Mouse (Mus musculus) lung, embryonic 14.5 days (tissue): ENCODE measurements around the gene Mbtps1. TPM values are rescaled to one million over a fixed set of nuclear protein-coding genes. Genes with fewer than 3 reads are reported as not detected.

ENCODE experiments used
- ATAC-seq: fragments of 200-750 bp; cut with Nextera tagmentation; 2 replicates; pipeline ENCODE4 v1.8.0; 2017; ENCODE audit warnings: mild to moderate bottlenecking, moderate TSS enrichment, moderate library complexity; ENCODE audit not compliant: insufficient read depth
- DNase-seq: peaks from one replicate; pipeline ENCODE4 v3.0.0-alpha.2; 2015
- H3K27ac ChIP-seq: fragments of 300-500 bp; sonication (generic); 2 replicates; pipeline ENCODE4 v1.5.1; 2014; ENCODE audit warnings: low read depth, mild to moderate bottlenecking, moderate library complexity
- H3K27me3 ChIP-seq: fragments of 300-500 bp; sonication (generic); 2 replicates; pipeline ENCODE4 v1.6.1; 2014; ENCODE audit warnings: low read length, control low read depth; ENCODE audit not compliant: insufficient read depth
- H3K36me3 ChIP-seq: fragments of 300-500 bp; sonication (generic); 2 replicates; pipeline ENCODE4 v1.6.1; 2014; ENCODE audit warnings: control low read depth; ENCODE audit not compliant: insufficient read depth
- H3K4me1 ChIP-seq: fragments of 300-500 bp; sonication (generic); 2 replicates; pipeline ENCODE4 v1.6.1; 2014; ENCODE audit warnings: antibody characterized with exemption, control low read depth; ENCODE audit not compliant: insufficient read depth
- H3K4me2 ChIP-seq: fragments of 300-500 bp; sonication (generic); 2 replicates; pipeline ENCODE4 v1.6.1; 2014; ENCODE audit warnings: mild to moderate bottlenecking
- H3K4me3 ChIP-seq: fragments of 300-500 bp; sonication (generic); 2 replicates; pipeline ENCODE4 v1.5.1; 2014; ENCODE audit warnings: low read depth, low read length
- H3K9ac ChIP-seq: fragments of 300-500 bp; sonication (generic); 2 replicates; pipeline ENCODE4 v1.6.1; 2014
- H3K9me3 ChIP-seq: fragments of 300-500 bp; sonication (generic); 2 replicates; pipeline ENCODE4 v1.6.1; 2016; ENCODE audit warnings: low read depth, low read length, control low read depth
- CTCF ChIP-seq: IDR thresholded peaks from 2 replicates; pipeline ENCODE4 v1.5.1; 2016; ENCODE audit warnings: antibody characterized with exemption, low read depth
- WGBS: fragments of 180-500 bp; shearing (Covaris S2); extraction: QIAGEN DNeasy Blood & Tissue Kit; methylation state at CpG from one replicate; pipeline ENCODE4 v1.1.7; 2014; 5-methylcytosine and 5-hydroxymethylcytosine counted together
- polyA plus RNA-seq: library from polyadenylated mRNA; unstranded; fragments of >200 nt; fragmentation: Nextera tagmentation; extraction: Ambion mirVana; gene quantifications from 2 replicates; pipeline ENCODE4 v1.2.1, GENCODE M21; 2014

The Mbtps1 gene
- polyA plus RNA-seq, 1 experiment from 2014 or later = 128 TPM

DNA sequence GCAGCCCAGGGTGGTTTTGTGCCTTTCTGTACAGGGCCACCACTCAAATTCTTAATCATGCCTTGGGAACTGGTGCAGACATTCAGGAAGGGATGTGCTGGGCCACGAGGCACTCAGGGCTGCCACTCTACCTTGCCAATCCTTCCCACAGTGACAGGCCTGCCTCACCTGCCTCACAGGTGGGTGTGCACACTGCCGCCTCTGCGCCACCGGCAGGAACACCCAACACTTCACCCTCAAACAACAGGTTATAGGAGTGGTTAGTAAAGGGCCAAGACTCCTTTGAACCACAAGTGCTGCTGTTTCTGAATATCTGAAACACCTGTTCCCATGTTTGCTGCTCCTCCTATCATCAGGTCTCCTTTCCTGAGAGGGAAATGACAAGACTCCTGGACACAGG, 13.9 kb upstream of the Mbtps1 start:
- ATAC-seq (no peak), DNase-seq (no peak)
- no peaks in the 10 kb centered on the region for H3K9me3 ChIP-seq
- no peaks in the 10 kb centered on the region for H3K4me1 ChIP-seq
- TF ChIP-seq CTCF = no peak
- whole genome bisulfite sequencing = 60% methylated on average over 4 of the region's 4 CpGs
- H3K27me3 ChIP-seq = peaks cover 20% of the 10 kb centered on the region
- no peak overlapping the region for H3K9ac ChIP-seq
- no peak overlapping the region for H3K4me3 ChIP-seq
- H3K36me3 ChIP-seq = no peaks in the 10 kb centered on the region
- H3K4me2 ChIP-seq = no peak overlapping the region
- H3K27ac ChIP-seq = no peak overlapping the region

DNA sequence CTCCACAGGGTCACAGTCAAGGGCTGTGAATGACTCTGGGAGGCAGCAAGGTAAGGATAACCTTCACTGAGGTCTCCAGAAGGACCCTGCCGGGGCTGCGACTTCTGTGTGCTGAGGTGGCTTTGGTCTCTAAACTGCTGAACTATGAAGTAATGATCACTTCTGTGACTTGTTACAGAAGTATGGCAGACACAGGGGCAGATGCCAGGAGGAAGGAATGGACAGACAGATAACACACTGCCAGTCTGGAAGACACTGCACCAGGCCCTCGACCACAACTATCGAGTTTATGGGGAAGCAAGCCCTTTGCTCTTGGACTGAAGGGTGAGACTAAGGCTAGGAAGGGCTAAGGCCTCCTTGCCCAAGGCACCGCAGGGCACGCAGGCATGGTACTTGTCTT, 12.6 kb upstream of the Mbtps1 start:
- TF ChIP-seq CTCF = no peak
- H3K27ac ChIP-seq = no peak overlapping the region
- WGBS = 83% methylated on average over 6 of the region's 6 CpGs

DNA sequence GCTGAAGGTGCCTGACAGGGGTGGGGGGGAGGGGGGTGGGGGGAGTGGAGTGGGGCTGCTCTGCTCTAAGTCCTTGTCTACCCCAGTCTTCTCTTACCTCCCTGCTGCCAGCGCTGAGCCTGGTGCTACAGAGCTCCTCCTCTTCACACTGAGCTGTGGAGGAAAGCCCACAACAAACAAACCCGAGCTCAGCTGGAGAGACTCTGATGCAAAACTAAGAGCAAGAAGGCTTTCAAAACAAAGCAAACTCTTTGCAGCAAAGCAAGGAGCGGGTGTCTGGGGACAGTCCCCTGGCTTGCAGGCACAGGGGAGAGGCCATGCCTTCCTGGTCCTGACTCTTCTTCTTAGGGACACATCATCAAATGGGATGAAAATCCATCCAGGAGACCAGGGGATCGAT, 11.3 kb upstream of the Mbtps1 start:
- Histone ChIP-seq H3K27me3 (peaks cover 5% of the 10 kb centered on the region; the same call in 1 of the 2 replicates), H3K4me3 (no peak overlapping the region), H3K36me3 (peaks cover 18% of the 10 kb centered on the region), H3K9ac (no peak overlapping the region), H3K9me3 (no peaks in the 10 kb centered on the region), H3K27ac (no peak overlapping the region), H3K4me2 (no peak overlapping the region), H3K4me1 (no peaks in the 10 kb centered on the region)
- WGBS = 25% methylated on average over 4 of the region's 4 CpGs
- TF ChIP-seq CTCF = no peak
- DNase-seq = no peak
- ATAC-seq = no peak

More for the DNA sequence above, 12.6 kb upstream of the Mbtps1 start:
- Histone ChIP-seq H3K4me1 (no peaks in the 10 kb centered on the region), H3K4me2 (no peak overlapping the region), H3K36me3 (peaks cover 5% of the 10 kb centered on the region; the same call in 1 of the 2 replicates), H3K4me3 (no peak overlapping the region), H3K9me3 (no peaks in the 10 kb centered on the region), H3K9ac (no peak overlapping the region), H3K27me3 (peaks cover 11% of the 10 kb centered on the region)
- DNase-seq (no peak), ATAC-seq (no peak)

DNA sequence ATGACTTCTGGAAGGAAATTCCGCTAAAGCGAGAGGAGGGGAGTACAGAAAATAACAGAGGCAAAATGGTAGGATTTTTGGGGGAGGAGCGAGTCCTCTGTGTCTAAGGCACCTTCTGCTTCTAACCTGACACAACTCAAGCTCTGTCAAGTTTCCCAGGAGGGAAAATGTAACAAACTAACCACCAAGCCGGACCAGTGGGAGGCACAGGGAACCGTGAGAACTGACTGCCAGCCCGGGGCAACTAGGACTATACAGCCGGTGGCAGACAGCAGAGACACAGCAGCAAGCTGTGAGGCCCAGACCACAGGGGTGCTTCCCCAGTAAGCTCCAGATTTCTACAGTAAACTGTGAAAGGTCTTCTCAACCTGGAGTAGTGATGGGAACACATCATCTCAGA, 10.4 kb upstream of the Mbtps1 start:
- Histone ChIP-seq H3K9ac (no peak overlapping the region), H3K4me2 (no peak overlapping the region), H3K36me3 (peaks cover 23% of the 10 kb centered on the region), H3K27me3 (peaks cover 5% of the 10 kb centered on the region; the same call in 1 of the 2 replicates), H3K4me1 (no peaks in the 10 kb centered on the region), H3K27ac (no peak overlapping the region), H3K9me3 (no peaks in the 10 kb centered on the region), H3K4me3 (no peak overlapping the region)
- DNase-seq (no peak), ATAC-seq (no peak)
- no peak for TF ChIP-seq CTCF
- WGBS = 65% methylated on average over 7 of the region's 7 CpGs

DNA sequence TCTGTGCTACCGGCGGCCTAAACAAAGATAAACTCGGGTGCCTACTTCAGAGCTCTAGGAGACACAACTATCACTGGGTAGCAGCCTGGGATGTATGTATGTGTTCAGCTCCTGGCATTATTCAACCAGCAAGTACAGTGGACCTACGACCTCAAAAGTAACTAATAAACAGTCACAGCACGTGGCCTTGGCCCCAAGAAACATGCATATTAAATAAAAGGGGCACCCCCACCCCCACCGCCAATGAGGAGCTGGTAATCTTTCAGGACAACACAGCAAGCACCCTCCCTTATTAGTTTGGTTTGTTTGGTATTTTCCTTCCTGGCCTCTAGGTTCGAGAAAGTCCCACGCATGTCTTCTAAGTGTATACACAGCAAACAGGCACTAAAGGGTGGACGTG, 9.7 kb upstream of the Mbtps1 start:
- Histone ChIP-seq H3K9ac (no peak overlapping the region), H3K27me3 (no peaks in the 10 kb centered on the region; the same call in 1 of the 2 replicates), H3K4me1 (no peaks in the 10 kb centered on the region), H3K9me3 (no peaks in the 10 kb centered on the region), H3K36me3 (peaks cover 29% of the 10 kb centered on the region), H3K27ac (no peak overlapping the region), H3K4me3 (no peak overlapping the region), H3K4me2 (no peak overlapping the region)
- TF ChIP-seq CTCF = no peak
- ATAC-seq (no peak), DNase-seq (no peak)
- WGBS = 70% methylated on average over 9 of the region's 9 CpGs

DNA sequence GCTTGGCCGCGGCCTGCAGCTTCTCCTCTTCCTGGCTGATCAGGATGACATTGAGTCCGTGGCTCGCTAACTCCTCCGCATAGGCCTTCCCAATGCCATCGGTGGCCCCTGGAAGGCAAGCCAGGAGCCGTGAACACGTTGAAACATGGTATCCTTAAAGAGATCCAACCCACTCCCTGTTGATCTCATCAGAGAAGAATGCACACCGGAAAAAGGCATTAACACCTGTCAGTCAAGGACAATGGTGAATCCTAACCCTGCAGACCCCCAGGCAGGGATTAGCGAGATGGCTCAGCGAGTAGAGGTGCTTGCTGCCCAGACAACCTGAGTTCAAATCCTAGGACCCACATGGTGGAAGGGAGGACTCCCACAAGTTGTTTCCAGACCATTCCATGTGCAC, 7.8 kb upstream of the Mbtps1 start:
- DNase-seq = no peak
- WGBS = 69% methylated on average over 11 of the region's 11 CpGs
- no peak for TF ChIP-seq CTCF

DNA sequence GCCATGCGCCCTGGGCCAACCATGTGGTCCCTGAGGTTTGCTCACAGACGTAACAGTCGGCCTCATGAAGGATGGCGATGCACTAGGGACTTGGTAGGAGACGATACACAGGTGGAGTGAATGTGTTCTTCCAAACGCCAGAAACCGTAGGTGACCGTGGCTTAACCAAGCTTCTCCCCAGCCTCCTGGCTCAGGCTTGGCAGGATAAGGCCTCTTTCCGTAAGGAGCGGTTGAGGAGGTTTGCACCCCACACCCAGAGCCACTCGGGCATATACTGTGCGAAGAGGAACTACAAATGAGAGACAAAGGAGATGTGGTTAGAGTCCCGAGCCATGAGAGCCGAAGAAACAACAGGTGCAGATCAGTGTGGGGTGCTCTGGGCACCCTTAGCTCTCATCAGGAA, 5.3 kb upstream of the Mbtps1 start:
- TF ChIP-seq CTCF = no peak
- DNase-seq (no peak), ATAC-seq (no peak)
- WGBS = 91% methylated on average over 14 of the region's 14 CpGs
- Histone ChIP-seq H3K4me2 (no peak overlapping the region), H3K27ac (no peak overlapping the region), H3K9ac (no peak overlapping the region), H3K27me3 (no peaks in the 10 kb centered on the region), H3K4me3 (no peak overlapping the region), H3K36me3 (peaks cover 29% of the 10 kb centered on the region), H3K4me1 (no peaks in the 10 kb centered on the region), H3K9me3 (no peaks in the 10 kb centered on the region)

More for the DNA sequence above, 7.8 kb upstream of the Mbtps1 start:
- H3K4me1 ChIP-seq = no peaks in the 10 kb centered on the region
- no peak overlapping the region for H3K4me2 ChIP-seq
- H3K4me3 ChIP-seq = no peak overlapping the region
- H3K9ac ChIP-seq = no peak overlapping the region
- ATAC-seq = no peak
- H3K36me3 ChIP-seq = peaks cover 29% of the 10 kb centered on the region
- no peaks in the 10 kb centered on the region for H3K27me3 ChIP-seq
- H3K9me3 ChIP-seq = no peaks in the 10 kb centered on the region
- H3K27ac ChIP-seq = no peak overlapping the region

DNA sequence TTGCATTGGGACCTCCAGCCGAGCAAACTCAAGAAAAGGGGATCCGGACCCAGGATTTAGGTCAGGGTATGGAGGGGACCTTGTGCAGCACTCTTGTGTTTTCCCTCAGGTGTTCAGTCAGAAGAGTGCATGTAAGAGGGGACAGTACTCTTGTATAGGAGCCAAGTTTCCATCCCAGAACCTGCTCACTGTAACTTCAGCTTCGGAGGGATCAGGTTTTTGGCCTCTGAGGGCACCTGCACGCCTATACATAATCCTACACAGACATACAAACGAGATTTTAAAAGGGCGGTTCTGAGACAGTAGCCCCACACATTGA, 826 bp upstream of the Mbtps1 start:
- ATAC-seq (peak; percentile 12; the same call in 1 of the 2 replicates), DNase-seq (no peak)
- Histone ChIP-seq H3K36me3 (peaks cover 12% of the 10 kb centered on the region; the same call in 1 of the 2 replicates), H3K9me3 (no peaks in the 10 kb centered on the region), H3K9ac (peak overlapping the region; percentile 52), H3K4me2 (peak overlapping the region; percentile 90), H3K4me3 (peak overlapping the region; percentile 78), H3K27ac (no peak overlapping the region), H3K27me3 (no peaks in the 10 kb centered on the region), H3K4me1 (no peaks in the 10 kb centered on the region)
- 87% methylated on average over 6 of the region's 6 CpGs for WGBS
- TF ChIP-seq CTCF = no peak
